Mouse (Mus musculus): ENCODE measurements around the gene Ddx42. TPM values are rescaled to one million over a fixed set of nuclear protein-coding genes. Genes with fewer than 3 reads are reported as not detected.

The Ddx42 gene
- polyA plus RNA-seq (2012; rRNA removed), result 2.1 and 5.2 TPM in 2 replicates

- peaks cover 6% of the 10 kb centered on the region; the same call in 1 of the 2 replicates for H3K4me1 ChIP-seq (ENCODE audit: control insufficient read depth, insufficient read depth, insufficient read length, low read length)
- peak within 1 kb of the TSS; percentile 99 for H3K27ac ChIP-seq (ENCODE audit: insufficient read depth, low read depth, low read length)
- WGBS, result under 1% methylated on average over 70 of the region's 70 CpGs
- peaks cover 6% of the 10 kb centered on the region for H3K36me3 ChIP-seq (ENCODE audit: control insufficient read depth, insufficient read depth, low read length)
- peak within 1 kb of the TSS; percentile 99 for H3K4me3 ChIP-seq (ENCODE audit: low read depth, low read length)
- TF ChIP-seq POLR2A (IDR thresholded peaks at IDR 0.05; ENCODE audit: low read depth, low read length) (peak; percentile 71; the same call in 1 of the 2 replicates), CTCF (IDR thresholded peaks at IDR 0.05; ENCODE audit: extremely low read depth, insufficient read length, insufficient replicate concordance, low read depth, low read length) (no peak)
- H3K27me3 ChIP-seq (ENCODE audit: control insufficient read depth, insufficient read depth, low read length), result no peaks in the 10 kb centered on the region
These were observed at the start of gene Ddx42 for GRCm38 (mm10) chr11:106216730-106217490. Ddx42 (plus strand) TSS chr11:106216926.

- no peak overlapping the region for H3K27ac ChIP-seq (ENCODE audit: insufficient read depth, low read depth, low read length)
- whole genome bisulfite sequencing, result 46% methylated on average over 5 of the region's 5 CpGs
- no peak for TF ChIP-seq POLR2A (IDR thresholded peaks at IDR 0.05; ENCODE audit: low read depth, low read length)
- TF ChIP-seq CTCF (IDR thresholded peaks at IDR 0.05; ENCODE audit: extremely low read depth, insufficient read length, insufficient replicate concordance, low read depth, low read length), result no peak
These were observed 49.3 kb upstream of the Ddx42 start for GRCm38 (mm10) chr11:106167435-106167834.

GRCm38 (mm10) chr11:106170807-106171206, 45.9 kb upstream of the Ddx42 start:
- Histone ChIP-seq H3K36me3 (ENCODE audit: control insufficient read depth, insufficient read depth, low read length) (no peaks in the 10 kb centered on the region), H3K27me3 (ENCODE audit: control insufficient read depth, insufficient read depth, low read length) (no peaks in the 10 kb centered on the region), H3K4me3 (ENCODE audit: low read depth, low read length) (no peak overlapping the region), H3K27ac (ENCODE audit: insufficient read depth, low read depth, low read length) (no peak overlapping the region), H3K4me1 (ENCODE audit: control insufficient read depth, insufficient read depth, insufficient read length, low read length) (peaks cover 4% of the 10 kb centered on the region; the same call in 1 of the 2 replicates)
- TF ChIP-seq CTCF (IDR thresholded peaks at IDR 0.05; ENCODE audit: extremely low read depth, insufficient read length, insufficient replicate concordance, low read depth, low read length) (peak; percentile 32; the same call in 1 of the 2 replicates), POLR2A (IDR thresholded peaks at IDR 0.05; ENCODE audit: low read depth, low read length) (no peak)
- WGBS, result 75% methylated on average over 7 of the region's 7 CpGs

More at GRCm38 (mm10) chr11:106167435-106167834, 49.3 kb upstream of the Ddx42 start:
- Histone ChIP-seq H3K36me3 (ENCODE audit: control insufficient read depth, insufficient read depth, low read length) (no peaks in the 10 kb centered on the region), H3K27me3 (ENCODE audit: control insufficient read depth, insufficient read depth, low read length) (no peaks in the 10 kb centered on the region), H3K4me1 (ENCODE audit: control insufficient read depth, insufficient read depth, insufficient read length, low read length) (peaks cover 4% of the 10 kb centered on the region; the same call in 1 of the 2 replicates), H3K4me3 (ENCODE audit: low read depth, low read length) (no peak overlapping the region)

DNA sequence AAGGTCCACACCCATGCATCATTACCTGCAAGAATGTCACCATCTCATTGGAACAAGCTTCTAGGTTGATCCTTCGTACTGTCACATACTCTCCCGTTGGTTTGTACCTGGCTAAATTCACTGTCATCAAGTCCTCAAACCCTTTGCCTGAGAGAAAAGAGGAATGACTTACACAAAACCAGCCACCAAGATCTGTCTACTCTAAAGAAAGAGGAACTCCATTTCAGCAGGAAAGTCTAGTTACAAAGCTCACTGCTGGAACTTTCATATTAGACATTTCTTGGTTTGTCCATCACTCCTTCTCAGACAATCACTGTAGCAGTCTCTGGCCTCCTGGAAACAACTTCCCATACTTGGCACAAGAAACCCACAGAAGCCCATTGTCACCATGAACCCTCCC, 43.5 kb upstream of the Ddx42 start:
- WGBS, result 82% methylated on average over 2 of the region's 2 CpGs

GRCm38 (mm10) chr11:106174372-106174771, 42.4 kb upstream of the Ddx42 start:
- 77% methylated on average over 5 of the region's 5 CpGs for WGBS
- Histone ChIP-seq H3K4me3 (ENCODE audit: low read depth, low read length) (no peak overlapping the region), H3K27me3 (ENCODE audit: control insufficient read depth, insufficient read depth, low read length) (no peaks in the 10 kb centered on the region), H3K36me3 (ENCODE audit: control insufficient read depth, insufficient read depth, low read length) (no peaks in the 10 kb centered on the region), H3K27ac (ENCODE audit: insufficient read depth, low read depth, low read length) (no peak overlapping the region), H3K4me1 (ENCODE audit: control insufficient read depth, insufficient read depth, insufficient read length, low read length) (no peaks in the 10 kb centered on the region)
- TF ChIP-seq CTCF (IDR thresholded peaks at IDR 0.05; ENCODE audit: extremely low read depth, insufficient read length, insufficient replicate concordance, low read depth, low read length) (no peak), POLR2A (IDR thresholded peaks at IDR 0.05; ENCODE audit: low read depth, low read length) (no peak)

More for the DNA sequence above, 43.5 kb upstream of the Ddx42 start:
- Histone ChIP-seq H3K27ac (ENCODE audit: insufficient read depth, low read depth, low read length) (no peak overlapping the region), H3K4me1 (ENCODE audit: control insufficient read depth, insufficient read depth, insufficient read length, low read length) (no peaks in the 10 kb centered on the region), H3K4me3 (ENCODE audit: low read depth, low read length) (no peak overlapping the region), H3K27me3 (ENCODE audit: control insufficient read depth, insufficient read depth, low read length) (no peaks in the 10 kb centered on the region), H3K36me3 (ENCODE audit: control insufficient read depth, insufficient read depth, low read length) (no peaks in the 10 kb centered on the region)
- no peak for TF ChIP-seq POLR2A (IDR thresholded peaks at IDR 0.05; ENCODE audit: low read depth, low read length)
- TF ChIP-seq CTCF (IDR thresholded peaks at IDR 0.05; ENCODE audit: extremely low read depth, insufficient read length, insufficient replicate concordance, low read depth, low read length), result no peak

- Histone ChIP-seq H3K27ac (ENCODE audit: insufficient read depth, low read depth, low read length) (no peak overlapping the region), H3K36me3 (ENCODE audit: control insufficient read depth, insufficient read depth, low read length) (no peaks in the 10 kb centered on the region), H3K27me3 (ENCODE audit: control insufficient read depth, insufficient read depth, low read length) (no peaks in the 10 kb centered on the region), H3K4me1 (ENCODE audit: control insufficient read depth, insufficient read depth, insufficient read length, low read length) (peaks cover under 1% of the 10 kb centered on the region; the same call in 1 of the 2 replicates), H3K4me3 (ENCODE audit: low read depth, low read length) (no peak overlapping the region)
- WGBS, result 35% methylated on average over 3 of the region's 3 CpGs
- TF ChIP-seq POLR2A (IDR thresholded peaks at IDR 0.05; ENCODE audit: low read depth, low read length) (no peak), CTCF (IDR thresholded peaks at IDR 0.05; ENCODE audit: extremely low read depth, insufficient read length, insufficient replicate concordance, low read depth, low read length) (no peak)
These were observed 41.6 kb upstream of the Ddx42 start for GRCm38 (mm10) chr11:106175081-106175480.

DNA sequence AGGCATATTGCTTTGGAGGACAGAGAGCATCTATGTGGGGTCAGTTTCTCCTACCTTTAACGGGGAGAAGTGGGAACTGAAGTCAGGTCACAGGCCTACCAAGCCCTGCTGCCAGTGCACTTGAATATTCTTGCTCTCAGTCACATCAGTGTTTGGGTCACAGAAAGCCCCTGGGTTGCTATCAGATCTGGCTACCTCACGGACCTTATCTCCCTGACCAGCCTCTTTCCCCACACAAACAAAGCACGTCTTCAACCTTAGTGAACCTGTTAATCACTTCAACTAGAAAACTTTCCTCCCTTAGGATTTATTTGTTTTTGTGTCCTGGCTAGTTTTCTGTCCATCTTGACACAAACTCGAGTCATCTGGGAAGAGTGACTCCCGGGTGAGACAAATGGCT, 40.4 kb upstream of the Ddx42 start:
- TF ChIP-seq POLR2A (IDR thresholded peaks at IDR 0.05; ENCODE audit: low read depth, low read length) (no peak), CTCF (IDR thresholded peaks at IDR 0.05; ENCODE audit: extremely low read depth, insufficient read length, insufficient replicate concordance, low read depth, low read length) (no peak)
- Histone ChIP-seq H3K4me1 (ENCODE audit: control insufficient read depth, insufficient read depth, insufficient read length, low read length) (peaks cover 2% of the 10 kb centered on the region; the same call in 1 of the 2 replicates), H3K27me3 (ENCODE audit: control insufficient read depth, insufficient read depth, low read length) (no peaks in the 10 kb centered on the region), H3K36me3 (ENCODE audit: control insufficient read depth, insufficient read depth, low read length) (no peaks in the 10 kb centered on the region), H3K27ac (ENCODE audit: insufficient read depth, low read depth, low read length) (no peak overlapping the region), H3K4me3 (ENCODE audit: low read depth, low read length) (no peak overlapping the region)
- 73% methylated on average over 5 of the region's 5 CpGs for WGBS
